Mouse (Mus musculus): ENCODE measurements around the gene Alg6.

GRCm38 (mm10) chr4:99792365-99792764, 76.9 kb downstream of the Alg6 start:
- TF ChIP-seq CTCF (IDR thresholded peaks at IDR 0.05; ENCODE audit: borderline replicate concordance, control insufficient read depth, extremely low read depth, insufficient read depth, low read length, poor library complexity) (no peak), POLR2A (IDR thresholded peaks at IDR 0.05; ENCODE audit: control insufficient read depth, extremely low read depth, insufficient read depth, low read length, poor library complexity) (no peak)
